Mouse (Mus musculus): ENCODE measurements around the gene Cntn4. TPM values are rescaled to one million over a fixed set of nuclear protein-coding genes. Genes with fewer than 3 reads are reported as not detected.

Gene Cntn4
- polyA plus RNA-seq, 1 experiment from 2014 or later = 6.3 TPM

- Histone ChIP-seq H3K27me3 (ENCODE audit: control insufficient read depth, insufficient read depth, low read length) (no peaks in the 10 kb centered on the region), H3K36me3 (ENCODE audit: control insufficient read depth, insufficient read depth, low read length) (no peaks in the 10 kb centered on the region), H3K4me3 (ENCODE audit: low read length) (no peak overlapping the region), H3K27ac (ENCODE audit: low read depth, low read length) (no peak overlapping the region), H3K4me1 (ENCODE audit: control insufficient read depth, insufficient read depth, low read length) (peaks cover 6% of the 10 kb centered on the region; the same call in 1 of the 2 replicates), H3K4me2 (replicated peaks; ENCODE audit: low read depth, low read length) (no peak overlapping the region), H3K9me3 (ENCODE audit: control insufficient read depth, low read length) (no peaks in the 10 kb centered on the region), H3K9ac (ENCODE audit: low read depth, low read length) (no peak overlapping the region)
- WGBS = 57% methylated on average over 3 of the region's 3 CpGs
- ATAC-seq (ENCODE audit: low FRiP score, low TSS enrichment) = no peak
These were observed 588.0 kb downstream of the Cntn4 start for GRCm38 (mm10) chr6:106265487-106265886.

DNA sequence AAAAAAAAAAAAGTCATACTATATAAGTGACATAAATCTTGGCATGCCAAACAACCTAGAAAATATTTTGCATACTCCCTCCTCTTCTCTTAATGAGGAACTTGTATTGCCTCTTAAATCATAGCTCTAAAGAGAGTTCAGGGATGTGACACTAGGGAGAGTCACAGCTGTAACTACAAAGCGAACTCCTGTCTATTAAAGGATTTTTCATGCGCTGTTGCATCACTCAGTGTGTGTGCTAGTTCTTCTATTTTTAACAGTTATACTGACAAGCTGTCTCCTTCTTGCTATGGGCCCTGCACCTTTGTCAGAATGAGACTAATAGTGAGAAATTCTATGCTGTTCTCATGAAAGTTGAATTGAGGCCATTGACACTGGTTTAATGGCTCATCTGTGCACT, 588.8 kb downstream of the Cntn4 start:
- WGBS = 42% methylated on average over 2 of the region's 2 CpGs
- H3K9me3 ChIP-seq (ENCODE audit: control insufficient read depth, low read length) = no peaks in the 10 kb centered on the region
- no peak overlapping the region for H3K4me3 ChIP-seq (ENCODE audit: low read length)
- no peak overlapping the region for H3K4me2 ChIP-seq (replicated peaks; ENCODE audit: low read depth, low read length)
- ATAC-seq (ENCODE audit: low FRiP score, low TSS enrichment) = peak; percentile 58; the same call in 1 of the 2 replicates
- peaks cover 6% of the 10 kb centered on the region; the same call in 1 of the 2 replicates for H3K4me1 ChIP-seq (ENCODE audit: control insufficient read depth, insufficient read depth, low read length)
- no peak overlapping the region for H3K9ac ChIP-seq (ENCODE audit: low read depth, low read length)
- H3K27ac ChIP-seq (ENCODE audit: low read depth, low read length) = no peak overlapping the region
- H3K27me3 ChIP-seq (ENCODE audit: control insufficient read depth, insufficient read depth, low read length) = no peaks in the 10 kb centered on the region
- no peaks in the 10 kb centered on the region for H3K36me3 ChIP-seq (ENCODE audit: control insufficient read depth, insufficient read depth, low read length)

DNA sequence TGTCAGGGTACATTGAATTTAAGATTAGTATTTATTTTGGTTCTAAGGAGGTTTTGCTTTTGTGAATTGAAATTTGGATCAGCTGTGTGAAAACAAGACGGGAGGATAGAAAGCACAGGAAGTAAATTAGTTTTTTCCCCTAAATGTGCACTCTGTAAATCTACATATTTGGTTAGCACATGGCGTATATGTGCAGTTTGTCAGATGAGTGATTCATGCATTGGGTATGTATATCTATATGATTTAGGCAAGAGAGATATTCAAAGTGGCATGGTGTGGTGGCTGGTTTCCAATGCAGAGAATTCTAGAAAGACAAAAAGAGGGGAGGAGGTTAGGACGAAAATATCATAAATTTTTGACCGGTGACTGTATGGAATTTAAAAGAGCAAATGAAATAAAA, 591.3 kb downstream of the Cntn4 start:
- Histone ChIP-seq H3K4me2 (replicated peaks; ENCODE audit: low read depth, low read length) (no peak overlapping the region), H3K36me3 (ENCODE audit: control insufficient read depth, insufficient read depth, low read length) (no peaks in the 10 kb centered on the region), H3K27ac (ENCODE audit: low read depth, low read length) (no peak overlapping the region), H3K27me3 (ENCODE audit: control insufficient read depth, insufficient read depth, low read length) (no peaks in the 10 kb centered on the region), H3K4me3 (ENCODE audit: low read length) (no peak overlapping the region), H3K4me1 (ENCODE audit: control insufficient read depth, insufficient read depth, low read length) (peaks cover 6% of the 10 kb centered on the region; the same call in 1 of the 2 replicates), H3K9ac (ENCODE audit: low read depth, low read length) (no peak overlapping the region), H3K9me3 (ENCODE audit: control insufficient read depth, low read length) (no peaks in the 10 kb centered on the region)
- WGBS = 61% methylated on average over 4 of the region's 4 CpGs
- ATAC-seq (ENCODE audit: low FRiP score, low TSS enrichment) = 0 out of 2 replicates have a peak, but pooled peaks have one; percentile 52

DNA sequence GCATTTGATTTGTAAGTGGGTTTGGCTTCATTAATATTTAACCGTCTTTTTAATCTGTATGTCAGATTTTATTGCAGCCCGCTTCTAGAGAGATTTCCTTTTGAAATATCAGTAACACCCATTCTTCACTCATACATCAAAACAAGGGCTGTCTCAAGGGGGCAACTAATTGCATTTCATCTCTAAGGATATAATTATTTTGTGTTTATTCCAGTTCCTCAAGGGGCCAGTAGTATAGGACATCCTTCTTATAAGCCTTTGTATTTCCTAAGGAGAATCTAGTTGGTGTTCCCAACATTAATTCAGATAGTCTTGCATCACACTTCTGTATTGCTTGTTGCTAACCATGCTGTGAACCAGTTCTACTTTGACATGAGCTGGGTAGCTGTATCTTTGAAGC, 599.7 kb downstream of the Cntn4 start:
- Histone ChIP-seq H3K9me3 (ENCODE audit: control insufficient read depth, low read length) (no peaks in the 10 kb centered on the region), H3K9ac (ENCODE audit: low read depth, low read length) (no peak overlapping the region), H3K36me3 (ENCODE audit: control insufficient read depth, insufficient read depth, low read length) (no peaks in the 10 kb centered on the region), H3K4me3 (ENCODE audit: low read length) (no peak overlapping the region), H3K4me2 (replicated peaks; ENCODE audit: low read depth, low read length) (no peak overlapping the region), H3K4me1 (ENCODE audit: control insufficient read depth, insufficient read depth, low read length) (no peaks in the 10 kb centered on the region), H3K27ac (ENCODE audit: low read depth, low read length) (no peak overlapping the region), H3K27me3 (ENCODE audit: control insufficient read depth, insufficient read depth, low read length) (no peaks in the 10 kb centered on the region)
- 54% methylated on average over 2 of the region's 2 CpGs for WGBS
- peak; percentile 52; the same call in 1 of the 2 replicates for ATAC-seq (ENCODE audit: low FRiP score, low TSS enrichment)

GRCm38 (mm10) chr6:106281621-106282020, 604.2 kb downstream of the Cntn4 start:
- no peak overlapping the region for H3K9ac ChIP-seq (ENCODE audit: low read depth, low read length)
- 96% methylated on average over 6 of the region's 6 CpGs for WGBS
- no peaks in the 10 kb centered on the region for H3K4me1 ChIP-seq (ENCODE audit: control insufficient read depth, insufficient read depth, low read length)
- H3K4me2 ChIP-seq (replicated peaks; ENCODE audit: low read depth, low read length) = no peak overlapping the region
- no peak for ATAC-seq (ENCODE audit: low FRiP score, low TSS enrichment)
- H3K36me3 ChIP-seq (ENCODE audit: control insufficient read depth, insufficient read depth, low read length) = no peaks in the 10 kb centered on the region
- no peak overlapping the region for H3K27ac ChIP-seq (ENCODE audit: low read depth, low read length)
- H3K4me3 ChIP-seq (ENCODE audit: low read length) = no peak overlapping the region
- H3K9me3 ChIP-seq (ENCODE audit: control insufficient read depth, low read length) = no peaks in the 10 kb centered on the region
- H3K27me3 ChIP-seq (ENCODE audit: control insufficient read depth, insufficient read depth, low read length) = no peaks in the 10 kb centered on the region

DNA sequence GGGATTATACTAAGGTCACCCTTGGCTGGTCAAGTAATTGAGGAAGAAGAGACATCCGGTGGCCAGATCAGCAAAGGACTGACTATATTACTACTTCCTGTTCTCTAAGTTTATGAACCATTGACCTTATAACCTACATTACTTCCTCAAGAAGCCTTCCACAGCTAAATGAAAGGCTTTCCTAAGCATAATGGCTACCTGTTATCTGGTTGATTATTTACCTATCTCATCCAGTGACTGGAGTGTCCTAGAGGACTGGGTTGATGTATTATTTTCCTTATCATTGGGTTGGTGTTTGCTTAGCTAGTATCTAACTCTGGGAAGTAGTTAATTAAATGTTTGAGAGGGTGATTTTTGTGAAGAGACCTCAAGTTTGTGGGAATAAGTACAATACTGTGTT, 606.4 kb downstream of the Cntn4 start:
- Histone ChIP-seq H3K27me3 (ENCODE audit: control insufficient read depth, insufficient read depth, low read length) (no peaks in the 10 kb centered on the region), H3K27ac (ENCODE audit: low read depth, low read length) (no peak overlapping the region), H3K4me1 (ENCODE audit: control insufficient read depth, insufficient read depth, low read length) (no peaks in the 10 kb centered on the region), H3K9ac (ENCODE audit: low read depth, low read length) (no peak overlapping the region), H3K4me2 (replicated peaks; ENCODE audit: low read depth, low read length) (no peak overlapping the region), H3K9me3 (ENCODE audit: control insufficient read depth, low read length) (no peaks in the 10 kb centered on the region), H3K4me3 (ENCODE audit: low read length) (no peak overlapping the region), H3K36me3 (ENCODE audit: control insufficient read depth, insufficient read depth, low read length) (no peaks in the 10 kb centered on the region)
- ATAC-seq (ENCODE audit: low FRiP score, low TSS enrichment) = no peak
- WGBS = 47% methylated on average over 1 of the region's 1 CpGs

- Histone ChIP-seq H3K27me3 (ENCODE audit: control insufficient read depth, insufficient read depth, low read length) (no peaks in the 10 kb centered on the region), H3K27ac (ENCODE audit: low read depth, low read length) (no peak overlapping the region), H3K36me3 (ENCODE audit: control insufficient read depth, insufficient read depth, low read length) (no peaks in the 10 kb centered on the region), H3K9me3 (ENCODE audit: control insufficient read depth, low read length) (no peaks in the 10 kb centered on the region), H3K4me3 (ENCODE audit: low read length) (no peak overlapping the region), H3K4me2 (replicated peaks; ENCODE audit: low read depth, low read length) (no peak overlapping the region), H3K9ac (ENCODE audit: low read depth, low read length) (no peak overlapping the region), H3K4me1 (ENCODE audit: control insufficient read depth, insufficient read depth, low read length) (no peaks in the 10 kb centered on the region)
- WGBS = 80% methylated on average over 1 of the region's 1 CpGs
- no peak for ATAC-seq (ENCODE audit: low FRiP score, low TSS enrichment)
These were observed 622.0 kb downstream of the Cntn4 start for GRCm38 (mm10) chr6:106299451-106299850.

- no peak overlapping the region for H3K4me3 ChIP-seq (ENCODE audit: low read length)
- H3K27me3 ChIP-seq (ENCODE audit: control insufficient read depth, insufficient read depth, low read length) = no peaks in the 10 kb centered on the region
- ATAC-seq (ENCODE audit: low FRiP score, low TSS enrichment) = no peak
- WGBS = 79% methylated on average over 3 of the region's 3 CpGs
- no peak overlapping the region for H3K4me2 ChIP-seq (replicated peaks; ENCODE audit: low read depth, low read length)
- H3K4me1 ChIP-seq (ENCODE audit: control insufficient read depth, insufficient read depth, low read length) = no peaks in the 10 kb centered on the region
- no peak overlapping the region for H3K9ac ChIP-seq (ENCODE audit: low read depth, low read length)
- no peaks in the 10 kb centered on the region for H3K36me3 ChIP-seq (ENCODE audit: control insufficient read depth, insufficient read depth, low read length)
- no peaks in the 10 kb centered on the region for H3K9me3 ChIP-seq (ENCODE audit: control insufficient read depth, low read length)
- H3K27ac ChIP-seq (ENCODE audit: low read depth, low read length) = no peak overlapping the region
These were observed 622.7 kb downstream of the Cntn4 start for GRCm38 (mm10) chr6:106300179-106300578.

- no peak for ATAC-seq (ENCODE audit: low FRiP score, low TSS enrichment)
- Histone ChIP-seq H3K9me3 (ENCODE audit: control insufficient read depth, low read length) (no peaks in the 10 kb centered on the region), H3K4me1 (ENCODE audit: control insufficient read depth, insufficient read depth, low read length) (no peaks in the 10 kb centered on the region), H3K4me3 (ENCODE audit: low read length) (no peak overlapping the region), H3K4me2 (replicated peaks; ENCODE audit: low read depth, low read length) (no peak overlapping the region), H3K36me3 (ENCODE audit: control insufficient read depth, insufficient read depth, low read length) (no peaks in the 10 kb centered on the region), H3K9ac (ENCODE audit: low read depth, low read length) (no peak overlapping the region), H3K27ac (ENCODE audit: low read depth, low read length) (no peak overlapping the region), H3K27me3 (ENCODE audit: control insufficient read depth, insufficient read depth, low read length) (no peaks in the 10 kb centered on the region)
- 67% methylated on average over 4 of the region's 4 CpGs for WGBS
These were observed 625.0 kb downstream of the Cntn4 start for GRCm38 (mm10) chr6:106302435-106302834.
